11 mouse cellular contexts compared by ENCODE assay signal in genomic region chr3:41430191-41430590, GRCm38 (mm10).
DNase-seq lines count a peak whose midpoint lies in the region; ATAC-seq and TF ChIP-seq lines count a peak whose summit lies in the region.
"Had no signal": no experiment of that assay in that cellular context is flagged by ENCODE, and none has a peak within 500 bp of the region (broad histone marks: within the 10 kb centered on the region; RNA-seq: fewer than 3 reads in every experiment).

No protein-coding gene starts in this region.

- DNase-seq in hindbrain, postnatal 0 days (ENCODE audit: low spot score), result peak; percentile 9
- no peak for DNase-seq in hindbrain, embryonic 14.5 days (ENCODE audit: low spot score)
- peak; percentile 74 for DNase-seq in adipocyte (ENCODE audit: low spot score)
- no peak for DNase-seq in limb, embryonic 14.5 days (ENCODE audit: low spot score)
- DNase-seq in T-cell, adult 2 months (ENCODE audit: low spot score), result no peak
- DNase-seq in thymus, postnatal 25 days, result no peak
- DNase-seq: thymus, postnatal 36 days had no signal

- H3K4me3 ChIP-seq in hindbrain, postnatal 0 days (ENCODE audit: low read length), result no peak overlapping the region
- H3K4me3 ChIP-seq in hindbrain, embryonic 14.5 days (replicated peaks; ENCODE audit: low read length), result no peak overlapping the region
- H3K4me3 ChIP-seq in embryonic fibroblast, embryonic 13.5 days (ENCODE audit: insufficient read depth, low read length), result no peak overlapping the region
- H3K4me3 ChIP-seq in limb, embryonic 14.5 days (replicated peaks; ENCODE audit: low read length), result no peak overlapping the region
- H3K4me3 ChIP-seq: erythroblast, embryonic 14.5 days; kidney, embryonic 15.5 days; megakaryocyte, embryonic 14.5 days had no signal

- no peak for TF ChIP-seq CTCF in hindbrain, postnatal 0 days (IDR thresholded peaks at IDR 0.05; ENCODE audit: low read depth)
- no peak for TF ChIP-seq CTCF in embryonic fibroblast, embryonic 13.5 days (IDR thresholded peaks at IDR 0.05; ENCODE audit: borderline replicate concordance, insufficient read depth, low read length)

- no peaks in the 10 kb centered on the region for H3K9me3 ChIP-seq in hindbrain, postnatal 0 days (ENCODE audit: low read length)
- H3K9me3 ChIP-seq in hindbrain, embryonic 14.5 days (ENCODE audit: control insufficient read depth, low read length), result no peaks in the 10 kb centered on the region
- H3K9me3 ChIP-seq in limb, embryonic 14.5 days (ENCODE audit: control insufficient read depth, low read length), result no peaks in the 10 kb centered on the region
- H3K9me3 ChIP-seq: kidney, embryonic 15.5 days had no signal

- H3K27me3 ChIP-seq in hindbrain, postnatal 0 days (ENCODE audit: insufficient read depth, low read length), result no peaks in the 10 kb centered on the region
- H3K27me3 ChIP-seq in hindbrain, embryonic 14.5 days (ENCODE audit: control insufficient read depth, insufficient read depth, low read length), result no peaks in the 10 kb centered on the region
- no peaks in the 10 kb centered on the region for H3K27me3 ChIP-seq in limb, embryonic 14.5 days (ENCODE audit: control insufficient read depth, insufficient read depth, low read length)
- H3K27me3 ChIP-seq: kidney, embryonic 15.5 days; megakaryocyte, embryonic 14.5 days had no signal

- H3K9ac ChIP-seq in hindbrain, postnatal 0 days (replicated peaks; ENCODE audit: low read length), result no peak overlapping the region
- no peak overlapping the region for H3K9ac ChIP-seq in hindbrain, embryonic 14.5 days
- H3K9ac ChIP-seq in limb, embryonic 14.5 days (ENCODE audit: low read depth, low read length, severe bottlenecking), result no peak overlapping the region
- H3K9ac ChIP-seq: kidney, embryonic 15.5 days had no signal

- no peak overlapping the region for H3K27ac ChIP-seq in hindbrain, postnatal 0 days
- no peak overlapping the region for H3K27ac ChIP-seq in hindbrain, embryonic 14.5 days
- peak overlapping the region; percentile 50; the same call in 1 of the 2 replicates for H3K27ac ChIP-seq in embryonic fibroblast, embryonic 13.5 days (ENCODE audit: insufficient read depth, low read length)
- peak overlapping the region; percentile 55 for H3K27ac ChIP-seq in limb, embryonic 14.5 days (replicated peaks; ENCODE audit: low read depth, low read length)
- H3K27ac ChIP-seq: kidney, embryonic 15.5 days had no signal

- no peaks in the 10 kb centered on the region for H3K36me3 ChIP-seq in hindbrain, postnatal 0 days (ENCODE audit: insufficient read depth, low read length)
- no peaks in the 10 kb centered on the region for H3K36me3 ChIP-seq in hindbrain, embryonic 14.5 days (replicated peaks; ENCODE audit: control insufficient read depth, insufficient read depth)
- no peaks in the 10 kb centered on the region for H3K36me3 ChIP-seq in limb, embryonic 14.5 days (ENCODE audit: control insufficient read depth, insufficient read depth, low read length)
- H3K36me3 ChIP-seq: kidney, embryonic 15.5 days had no signal

- no peak for TF ChIP-seq POLR2A in embryonic fibroblast, embryonic 13.5 days (IDR thresholded peaks at IDR 0.05; ENCODE audit: low read depth, low read length)
- TF ChIP-seq POLR2A in limb, embryonic 14.5 days (IDR thresholded peaks at IDR 0.05; ENCODE audit: borderline replicate concordance, extremely low read depth, insufficient read depth, insufficient read length), result no peak

- no peaks in the 10 kb centered on the region for H3K4me1 ChIP-seq in hindbrain, postnatal 0 days (ENCODE audit: insufficient read depth, low read length)
- H3K4me1 ChIP-seq in hindbrain, embryonic 14.5 days (replicated peaks; ENCODE audit: control insufficient read depth, insufficient read depth, low read length), result no peaks in the 10 kb centered on the region
- peaks cover 7% of the 10 kb centered on the region for H3K4me1 ChIP-seq in embryonic fibroblast, embryonic 13.5 days (ENCODE audit: control insufficient read depth, insufficient read depth, low read length)
- 0 out of 2 replicates have a peak, but pooled peaks cover 2% of the 10 kb centered on the region for H3K4me1 ChIP-seq in limb, embryonic 14.5 days (ENCODE audit: control insufficient read depth, insufficient read depth, low read length)
- H3K4me1 ChIP-seq: megakaryocyte, embryonic 14.5 days had no signal

- ATAC-seq in hindbrain, postnatal 0 days, result no peak
- ATAC-seq in hindbrain, embryonic 14.5 days (ENCODE audit: low FRiP score), result no peak
- ATAC-seq in limb, embryonic 14.5 days (ENCODE audit: low FRiP score, low read depth), result no peak

- 61% methylated on average over 3 of the region's 3 CpGs for WGBS in hindbrain, postnatal 0 days
- WGBS in hindbrain, embryonic 14.5 days, result 60% methylated on average over 3 of the region's 3 CpGs
- WGBS in limb, embryonic 14.5 days, result 29% methylated on average over 3 of the region's 3 CpGs

- no peak overlapping the region for H3K4me2 ChIP-seq in hindbrain, postnatal 0 days (ENCODE audit: low read depth, low read length)
- no peak overlapping the region for H3K4me2 ChIP-seq in hindbrain, embryonic 14.5 days (replicated peaks)
- H3K4me2 ChIP-seq in limb, embryonic 14.5 days (replicated peaks; ENCODE audit: low read depth, low read length, severe bottlenecking), result no peak overlapping the region
- H3K4me2 ChIP-seq: kidney, embryonic 15.5 days had no signal

Comparison
In these comparisons a context has a peak if more than half of its experiments do, and no peak if none do; other contexts are left out.
1. DNase-seq: peak in hindbrain, postnatal 0 days (single experiment) and adipocyte (single experiment); none in hindbrain, embryonic 14.5 days (single experiment), limb, embryonic 14.5 days (single experiment), T-cell, adult 2 months (single experiment) and thymus, postnatal 25 days (single experiment).
2. H3K27ac ChIP-seq: peak in embryonic fibroblast, embryonic 13.5 days (single experiment) and limb, embryonic 14.5 days (single experiment); none in hindbrain, postnatal 0 days (single experiment) and hindbrain, embryonic 14.5 days (single experiment).